In the genomic region with DNA sequence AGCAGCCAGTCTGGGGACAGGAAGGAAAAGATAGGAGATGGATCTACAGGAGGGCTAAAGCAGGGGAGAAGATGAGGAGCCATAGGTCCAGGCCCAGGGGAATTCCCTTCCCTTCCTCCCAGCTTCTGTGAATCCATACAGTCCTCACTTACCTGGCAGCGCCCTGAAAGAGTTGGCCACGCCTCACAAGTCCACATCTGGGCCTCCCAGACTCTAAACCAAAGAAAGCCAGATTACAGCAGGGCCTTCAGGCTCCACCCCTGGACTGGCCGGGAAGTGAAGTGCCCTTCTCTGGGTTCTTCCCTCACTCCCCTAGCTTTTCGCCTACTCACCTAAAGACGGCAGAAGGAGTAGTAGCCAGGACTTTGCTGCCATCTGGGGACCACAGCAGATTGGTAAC, we compare ENCODE assay signal across 30 mouse cellular contexts. TPM values are rescaled to one million over a fixed set of nuclear protein-coding genes. Genes with fewer than 3 reads are reported as not detected.
A peak's percentile ranks its signal among the peaks of the same experiment; 100 is the strongest.
DNase-seq lines count a peak whose midpoint lies in the region; ATAC-seq and TF ChIP-seq lines count a peak whose summit lies in the region.
"Had no signal": no experiment of that assay in that cellular context is flagged by ENCODE, and none has a peak within 500 bp of the region (broad histone marks: within the 10 kb centered on the region; RNA-seq: fewer than 3 reads in every experiment).

No protein-coding gene starts in this region.

- no peak for TF ChIP-seq CTCF in forebrain, postnatal 0 days (IDR thresholded peaks at IDR 0.05; ENCODE audit: low read depth)

- no peak overlapping the region for H3K27ac ChIP-seq in intestine, embryonic 16.5 days (ENCODE audit: low read length)
- H3K27ac ChIP-seq in intestine, embryonic 15.5 days: no peak overlapping the region
- H3K27ac ChIP-seq in midbrain, embryonic 13.5 days: no peak overlapping the region
- H3K27ac ChIP-seq in midbrain, embryonic 11.5 days (ENCODE audit: low read depth, low read length): no peak overlapping the region
- no peak overlapping the region for H3K27ac ChIP-seq in stomach, embryonic 16.5 days (ENCODE audit: low read length)
- no peak overlapping the region for H3K27ac ChIP-seq in forebrain, postnatal 0 days (ENCODE audit: low read depth, low read length)
- H3K27ac ChIP-seq: embryonic facial prominence, embryonic 13.5 days; embryonic facial prominence, embryonic 15.5 days; forebrain, embryonic 10.5 days; forebrain, embryonic 12.5 days had no signal

- H3K9me3 ChIP-seq in intestine, embryonic 16.5 days (ENCODE audit: control insufficient read depth, low read length): no peaks in the 10 kb centered on the region
- H3K9me3 ChIP-seq in intestine, embryonic 15.5 days: no peaks in the 10 kb centered on the region
- no peaks in the 10 kb centered on the region for H3K9me3 ChIP-seq in midbrain, embryonic 13.5 days
- H3K9me3 ChIP-seq in midbrain, embryonic 11.5 days (ENCODE audit: control insufficient read depth, low read length): no peaks in the 10 kb centered on the region
- H3K9me3 ChIP-seq in stomach, embryonic 16.5 days (replicated peaks; ENCODE audit: control insufficient read depth, low read length): no peaks in the 10 kb centered on the region
- no peaks in the 10 kb centered on the region for H3K9me3 ChIP-seq in forebrain, postnatal 0 days (ENCODE audit: low read length)
- H3K9me3 ChIP-seq: embryonic facial prominence, embryonic 13.5 days; embryonic facial prominence, embryonic 15.5 days; forebrain, embryonic 10.5 days; forebrain, embryonic 12.5 days; G1E had no signal

- DNase-seq in midbrain, embryonic 11.5 days (ENCODE audit: low spot score, missing footprints): no peak
- no peak for DNase-seq in forebrain, postnatal 0 days
- no peak for DNase-seq in thymus, postnatal 25 days
- DNase-seq: adrenal gland, adult 2 months; adrenal gland, postnatal 10 days; adrenal gland, postnatal 25 days; B cell, adult 2 months; cerebellum, adult 11 months; cerebellum, adult 18-20 months; cerebellum, adult 8-10 months; cerebellum, adult 9-11 months; cerebellum, postnatal 14 days; cerebellum, postnatal 36 days; embryo, embryonic 11 days had no signal

- H3K4me3 ChIP-seq in intestine, embryonic 16.5 days (ENCODE audit: low read length): no peak overlapping the region
- H3K4me3 ChIP-seq in intestine, embryonic 15.5 days (replicated peaks): no peak overlapping the region
- no peak overlapping the region for H3K4me3 ChIP-seq in midbrain, embryonic 13.5 days (replicated peaks)
- no peak overlapping the region for H3K4me3 ChIP-seq in midbrain, embryonic 11.5 days (ENCODE audit: low read depth, low read length)
- H3K4me3 ChIP-seq in stomach, embryonic 16.5 days (replicated peaks; ENCODE audit: low read length): no peak overlapping the region
- H3K4me3 ChIP-seq in forebrain, postnatal 0 days (ENCODE audit: low read depth, low read length): no peak overlapping the region
- H3K4me3 ChIP-seq: embryonic facial prominence, embryonic 13.5 days; embryonic facial prominence, embryonic 15.5 days; erythroblast, embryonic 14.5 days; forebrain, embryonic 10.5 days; forebrain, embryonic 12.5 days had no signal

- WGBS in intestine, embryonic 16.5 days: 48% methylated on average over 5 of the region's 5 CpGs
- WGBS in intestine, embryonic 15.5 days: 53% methylated on average over 5 of the region's 5 CpGs
- WGBS in midbrain, embryonic 13.5 days: 76% methylated on average over 5 of the region's 5 CpGs
- 77% methylated on average over 5 of the region's 5 CpGs for WGBS in midbrain, embryonic 11.5 days
- WGBS in stomach, embryonic 16.5 days: 56% methylated on average over 5 of the region's 5 CpGs
- WGBS in forebrain, postnatal 0 days: 70% methylated on average over 5 of the region's 5 CpGs

- no peak overlapping the region for H3K4me2 ChIP-seq in intestine, embryonic 16.5 days (ENCODE audit: low read depth, low read length)
- H3K4me2 ChIP-seq in intestine, embryonic 15.5 days (replicated peaks): no peak overlapping the region
- H3K4me2 ChIP-seq in midbrain, embryonic 13.5 days (replicated peaks): no peak overlapping the region
- H3K4me2 ChIP-seq in midbrain, embryonic 11.5 days: no peak overlapping the region
- no peak overlapping the region for H3K4me2 ChIP-seq in stomach, embryonic 16.5 days (ENCODE audit: low read depth, low read length)
- no peak overlapping the region for H3K4me2 ChIP-seq in forebrain, postnatal 0 days (ENCODE audit: low read depth)
- H3K4me2 ChIP-seq: embryonic facial prominence, embryonic 13.5 days; embryonic facial prominence, embryonic 15.5 days; forebrain, embryonic 12.5 days had no signal

- H3K36me3 ChIP-seq in intestine, embryonic 16.5 days (ENCODE audit: control insufficient read depth, insufficient read depth, low read length): peaks cover 10% of the 10 kb centered on the region
- H3K36me3 ChIP-seq in intestine, embryonic 15.5 days: peaks cover 43% of the 10 kb centered on the region
- peaks cover 64% of the 10 kb centered on the region for H3K36me3 ChIP-seq in midbrain, embryonic 13.5 days
- peaks cover 28% of the 10 kb centered on the region for H3K36me3 ChIP-seq in midbrain, embryonic 11.5 days (ENCODE audit: control insufficient read depth, insufficient read depth, low read length)
- 0 out of 2 replicates have a peak, but pooled peaks cover 8% of the 10 kb centered on the region for H3K36me3 ChIP-seq in stomach, embryonic 16.5 days (ENCODE audit: control insufficient read depth, insufficient read depth, low read length)
- peaks cover 48% of the 10 kb centered on the region for H3K36me3 ChIP-seq in forebrain, postnatal 0 days (ENCODE audit: insufficient read depth)

- H3K27me3 ChIP-seq in intestine, embryonic 16.5 days (replicated peaks; ENCODE audit: control insufficient read depth, insufficient read depth, low read length): no peaks in the 10 kb centered on the region
- no peaks in the 10 kb centered on the region for H3K27me3 ChIP-seq in intestine, embryonic 15.5 days (replicated peaks)
- H3K27me3 ChIP-seq in midbrain, embryonic 13.5 days: no peaks in the 10 kb centered on the region
- no peaks in the 10 kb centered on the region for H3K27me3 ChIP-seq in midbrain, embryonic 11.5 days (ENCODE audit: control insufficient read depth, insufficient read depth, low read length)
- no peaks in the 10 kb centered on the region for H3K27me3 ChIP-seq in stomach, embryonic 16.5 days (ENCODE audit: control insufficient read depth, insufficient read depth, low read length)
- no peaks in the 10 kb centered on the region for H3K27me3 ChIP-seq in forebrain, postnatal 0 days (ENCODE audit: insufficient read depth, low read length)
- H3K27me3 ChIP-seq: CH12.LX; embryonic facial prominence, embryonic 13.5 days; embryonic facial prominence, embryonic 15.5 days; forebrain, embryonic 12.5 days; Patski had no signal

- peak; percentile 36; the same call in 1 of the 2 replicates for ATAC-seq in intestine, embryonic 16.5 days
- ATAC-seq in intestine, embryonic 15.5 days: no peak
- ATAC-seq in midbrain, embryonic 13.5 days: no peak
- no peak for ATAC-seq in midbrain, embryonic 11.5 days (ENCODE audit: low FRiP score)
- peak; percentile 22; the same call in 1 of the 2 replicates for ATAC-seq in stomach, embryonic 16.5 days (ENCODE audit: insufficient read depth, low FRiP score)
- ATAC-seq in forebrain, postnatal 0 days: no peak
- ATAC-seq: activated CD4-positive, CD25-positive, alpha-beta regulatory T cell, adult 4 months; CD4-positive, CD25-positive, alpha-beta regulatory T cell, adult 4 months; forebrain, embryonic 14.5 days; Patski had no signal

- no peak overlapping the region for H3K9ac ChIP-seq in intestine, embryonic 16.5 days (ENCODE audit: low read depth, low read length)
- H3K9ac ChIP-seq in intestine, embryonic 15.5 days: no peak overlapping the region
- 0 out of 2 replicates have a peak overlapping the region, but pooled peaks have one; percentile 36 for H3K9ac ChIP-seq in midbrain, embryonic 13.5 days (replicated peaks)
- no peak overlapping the region for H3K9ac ChIP-seq in midbrain, embryonic 11.5 days (ENCODE audit: low read length)
- H3K9ac ChIP-seq in stomach, embryonic 16.5 days (ENCODE audit: low read length): no peak overlapping the region
- no peak overlapping the region for H3K9ac ChIP-seq in forebrain, postnatal 0 days
- H3K9ac ChIP-seq: embryonic facial prominence, embryonic 13.5 days; embryonic facial prominence, embryonic 15.5 days; forebrain, embryonic 12.5 days had no signal

- H3K4me1 ChIP-seq in intestine, embryonic 16.5 days (ENCODE audit: control insufficient read depth, insufficient read depth, low read length): no peaks in the 10 kb centered on the region
- H3K4me1 ChIP-seq in intestine, embryonic 15.5 days (replicated peaks): no peaks in the 10 kb centered on the region
- no peaks in the 10 kb centered on the region for H3K4me1 ChIP-seq in midbrain, embryonic 13.5 days (replicated peaks)
- H3K4me1 ChIP-seq in midbrain, embryonic 11.5 days (ENCODE audit: control insufficient read depth, insufficient read depth, low read length): no peaks in the 10 kb centered on the region
- no peaks in the 10 kb centered on the region for H3K4me1 ChIP-seq in stomach, embryonic 16.5 days (ENCODE audit: control insufficient read depth, insufficient read depth, low read length)
- H3K4me1 ChIP-seq in forebrain, postnatal 0 days (ENCODE audit: insufficient read depth): no peaks in the 10 kb centered on the region
- H3K4me1 ChIP-seq: embryonic facial prominence, embryonic 13.5 days; embryonic facial prominence, embryonic 15.5 days; forebrain, embryonic 10.5 days; forebrain, embryonic 12.5 days had no signal

RNA-seq across cellular contexts. Expression of a gene that starts 8.1 kb away (rescaled TPM):
- polyA plus RNA-seq in intestine, embryonic 16.5 days (2015; fragmentation: Nextera tagmentation; extraction: Ambion mirVana): 75.3 and 80.9 TPM in 2 replicates
- 77.8 and 88.4 TPM in 2 replicates for polyA plus RNA-seq in intestine, embryonic 15.5 days (2015; fragmentation: Nextera tagmentation; extraction: Ambion mirVana)
- 93.8 and 105 TPM in 2 replicates for polyA plus RNA-seq in midbrain, embryonic 13.5 days (2015; fragmentation: Nextera tagmentation; extraction: Ambion mirVana)
- 97.8 and 99.5 TPM in 2 replicates for polyA plus RNA-seq in midbrain, embryonic 11.5 days (2014; fragmentation: Nextera tagmentation; extraction: Ambion mirVana)
- polyA plus RNA-seq in stomach, embryonic 16.5 days (2015; fragmentation: Nextera tagmentation; extraction: Ambion mirVana): 80.7 and 81.8 TPM in 2 replicates
- total RNA-seq in forebrain, postnatal 0 days (2014; rRNA removed): 46.4 and 54.2 TPM in 2 replicates
- 80.2 and 85.7 TPM in 2 replicates for polyA plus RNA-seq in forebrain, postnatal 0 days (2015; fragmentation: Nextera tagmentation; extraction: Ambion mirVana)

RNA-seq across cellular contexts. Expression of a gene that starts 11.0 kb away (rescaled TPM):
- polyA plus RNA-seq in intestine, embryonic 16.5 days (2015; fragmentation: Nextera tagmentation; extraction: Ambion mirVana): 50.6 and 59.1 TPM in 2 replicates
- polyA plus RNA-seq in intestine, embryonic 15.5 days (2015; fragmentation: Nextera tagmentation; extraction: Ambion mirVana): 58.2 and 62.7 TPM in 2 replicates
- polyA plus RNA-seq in midbrain, embryonic 13.5 days (2015; fragmentation: Nextera tagmentation; extraction: Ambion mirVana): 41.4 and 44.1 TPM in 2 replicates
- 76.5 and 82.5 TPM in 2 replicates for polyA plus RNA-seq in midbrain, embryonic 11.5 days (2014; fragmentation: Nextera tagmentation; extraction: Ambion mirVana)
- polyA plus RNA-seq in stomach, embryonic 16.5 days (2015; fragmentation: Nextera tagmentation; extraction: Ambion mirVana): 55.4 and 57.0 TPM in 2 replicates
- total RNA-seq in forebrain, postnatal 0 days (2014; rRNA removed): 25.5 and 27.9 TPM in 2 replicates
- 31.6 and 33.4 TPM in 2 replicates for polyA plus RNA-seq in forebrain, postnatal 0 days (2015; fragmentation: Nextera tagmentation; extraction: Ambion mirVana)

RNA-seq across cellular contexts. Expression of a gene that starts 13.7 kb away (rescaled TPM):
- 280 and 283 TPM in 2 replicates for polyA plus RNA-seq in intestine, embryonic 16.5 days (2015; fragmentation: Nextera tagmentation; extraction: Ambion mirVana)
- 306 and 309 TPM in 2 replicates for polyA plus RNA-seq in intestine, embryonic 15.5 days (2015; fragmentation: Nextera tagmentation; extraction: Ambion mirVana)
- polyA plus RNA-seq in midbrain, embryonic 13.5 days (2015; fragmentation: Nextera tagmentation; extraction: Ambion mirVana): 472 and 474 TPM in 2 replicates
- 404 and 408 TPM in 2 replicates for polyA plus RNA-seq in midbrain, embryonic 11.5 days (2014; fragmentation: Nextera tagmentation; extraction: Ambion mirVana)
- polyA plus RNA-seq in stomach, embryonic 16.5 days (2015; fragmentation: Nextera tagmentation; extraction: Ambion mirVana): 305 and 321 TPM in 2 replicates
- total RNA-seq in forebrain, postnatal 0 days (2014; rRNA removed): 177 and 262 TPM in 2 replicates
- polyA plus RNA-seq in forebrain, postnatal 0 days (2015; fragmentation: Nextera tagmentation; extraction: Ambion mirVana): 518 and 621 TPM in 2 replicates

RNA-seq across cellular contexts. Expression of a gene that starts 27.4 kb away (rescaled TPM):
- 0.50 and 0.60 TPM in 2 replicates for polyA plus RNA-seq in intestine, embryonic 16.5 days (2015; fragmentation: Nextera tagmentation; extraction: Ambion mirVana)
- polyA plus RNA-seq in intestine, embryonic 15.5 days (2015; fragmentation: Nextera tagmentation; extraction: Ambion mirVana): 0.59 and 0.68 TPM in 2 replicates
- 0.14 and 0.28 TPM in 2 replicates for polyA plus RNA-seq in midbrain, embryonic 13.5 days (2015; fragmentation: Nextera tagmentation; extraction: Ambion mirVana)
- polyA plus RNA-seq in midbrain, embryonic 11.5 days (2014; fragmentation: Nextera tagmentation; extraction: Ambion mirVana): 0.51 and 0.90 TPM in 2 replicates
- polyA plus RNA-seq in stomach, embryonic 16.5 days (2015; fragmentation: Nextera tagmentation; extraction: Ambion mirVana): 1.3 TPM in 2 replicates
- 0.92 and 2.1 TPM in 2 replicates for total RNA-seq in forebrain, postnatal 0 days (2014; rRNA removed)
- polyA plus RNA-seq in forebrain, postnatal 0 days (2015; fragmentation: Nextera tagmentation; extraction: Ambion mirVana): 0.30 and 0.35 TPM in 2 replicates
- total RNA-seq: CH12.LX; common myeloid progenitor, adult 5-6 weeks had no signal
- polyA plus RNA-seq: activated CD4-positive, CD25-positive, alpha-beta regulatory T cell, adult 4 months; CD4-positive, CD25-positive, alpha-beta regulatory T cell, adult 4 months; erythroblast, embryonic 14.5 days; G1E; Patski had no signal

RNA-seq across cellular contexts. Expression of a gene that starts 43.5 kb away (rescaled TPM):
- 18.0 and 21.1 TPM in 2 replicates for polyA plus RNA-seq in intestine, embryonic 16.5 days (2015; fragmentation: Nextera tagmentation; extraction: Ambion mirVana)
- 18.3 and 19.7 TPM in 2 replicates for polyA plus RNA-seq in intestine, embryonic 15.5 days (2015; fragmentation: Nextera tagmentation; extraction: Ambion mirVana)
- 11.0 and 13.3 TPM in 2 replicates for polyA plus RNA-seq in midbrain, embryonic 13.5 days (2015; fragmentation: Nextera tagmentation; extraction: Ambion mirVana)
- 29.4 and 33.3 TPM in 2 replicates for polyA plus RNA-seq in midbrain, embryonic 11.5 days (2014; fragmentation: Nextera tagmentation; extraction: Ambion mirVana)
- 17.9 and 21.9 TPM in 2 replicates for polyA plus RNA-seq in stomach, embryonic 16.5 days (2015; fragmentation: Nextera tagmentation; extraction: Ambion mirVana)
- 2.7 and 9.6 TPM in 2 replicates for total RNA-seq in forebrain, postnatal 0 days (2014; rRNA removed)
- 1.5 and 2.3 TPM in 2 replicates for polyA plus RNA-seq in forebrain, postnatal 0 days (2015; fragmentation: Nextera tagmentation; extraction: Ambion mirVana)

Comparison
In these comparisons a context has a peak if more than half of its experiments do, and no peak if none do; other contexts are left out.
1. ATAC-seq: peak in intestine, embryonic 16.5 days (single experiment) and stomach, embryonic 16.5 days (single experiment); none in intestine, embryonic 15.5 days (single experiment), midbrain, embryonic 13.5 days (single experiment), midbrain, embryonic 11.5 days (single experiment) and forebrain, postnatal 0 days (single experiment).